Mouse (Mus musculus) spleen, postnatal 4 days (tissue): Measurements from ENCODE around the gene Ndufb4.
"Not testable (repeated sequence)": the region's sequence is repeated elsewhere in the genome, so short reads cannot be mapped to it uniquely, and the experiment has no call there.

Experiments
- DNase-seq, 2 experiments: peaks; one replicate each; pipeline ENCODE4 v3.0.0; 2022; ENCODE audit warnings: low spot score in 2 of 2

Ndufb4 gene

DNA sequence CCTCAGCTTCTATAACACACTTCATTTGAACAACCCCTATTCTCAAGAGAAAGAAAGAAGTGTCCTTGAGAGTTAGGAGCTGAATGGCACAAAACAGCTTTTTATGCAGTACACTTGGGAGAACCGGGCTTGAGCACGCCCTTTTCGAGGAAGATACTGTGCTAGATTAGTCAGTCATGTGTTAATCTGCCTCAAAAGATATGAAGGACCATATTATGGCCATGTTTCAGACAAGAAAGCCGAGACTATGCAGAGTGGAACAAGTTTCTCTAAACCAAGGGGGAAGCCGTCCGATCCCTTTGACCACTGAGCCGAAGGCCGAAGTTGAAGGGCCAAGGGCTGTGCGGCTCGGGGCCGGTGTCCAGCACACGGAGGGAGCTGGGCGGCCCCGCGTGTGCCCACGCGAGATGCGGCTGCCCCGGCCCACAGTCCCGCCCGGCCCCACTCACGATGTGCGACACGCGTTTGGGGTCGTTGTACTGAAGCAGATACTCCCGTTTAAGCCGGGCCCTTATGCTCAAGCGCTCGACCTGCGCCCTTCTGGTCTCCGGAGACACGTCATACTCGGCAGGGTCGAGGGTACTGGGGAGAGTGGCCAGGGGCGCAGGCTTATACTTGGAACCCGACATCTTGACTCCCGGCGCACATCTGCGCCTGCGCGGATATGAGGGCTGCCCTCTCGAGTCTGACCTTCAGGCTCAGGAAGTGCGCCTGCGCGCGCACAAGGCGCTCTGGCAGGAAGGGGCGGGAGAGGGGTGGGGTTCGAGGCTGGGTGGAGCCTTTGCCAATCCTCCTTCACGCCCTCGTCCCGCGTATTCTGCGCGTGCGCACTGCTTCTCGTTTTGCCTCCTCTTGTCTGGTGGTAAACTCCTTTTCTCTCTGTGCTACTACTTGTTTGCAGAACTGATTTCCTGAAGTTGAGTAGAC is at the start of gene Ndufb4:
TSS of gene Ndufb4 (minus strand) at position 723 of the 927 bp plus-strand sequence.
- peak; percentile 95 to 97 for DNase-seq

DNA sequence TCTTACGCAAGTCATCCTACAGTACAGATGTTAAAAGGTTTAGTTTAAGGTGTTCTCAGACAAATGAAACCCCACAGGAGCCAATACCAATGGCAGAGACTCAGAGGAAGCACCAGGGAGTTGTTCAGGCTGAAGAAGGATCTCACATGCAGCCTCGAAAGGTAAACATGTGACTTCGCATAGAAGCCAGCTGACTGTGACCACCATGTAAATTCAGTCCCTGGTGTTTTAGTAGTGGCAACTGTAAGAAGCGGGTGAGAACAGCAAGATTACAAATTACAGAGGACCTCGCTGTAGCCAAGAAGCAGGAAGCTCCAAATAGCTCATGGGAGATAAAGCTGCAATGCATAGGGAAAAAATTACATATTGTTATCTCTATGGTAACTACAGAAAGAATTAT is 49.6 kb upstream of the Ndufb4 start:
- no peak for DNase-seq

DNA sequence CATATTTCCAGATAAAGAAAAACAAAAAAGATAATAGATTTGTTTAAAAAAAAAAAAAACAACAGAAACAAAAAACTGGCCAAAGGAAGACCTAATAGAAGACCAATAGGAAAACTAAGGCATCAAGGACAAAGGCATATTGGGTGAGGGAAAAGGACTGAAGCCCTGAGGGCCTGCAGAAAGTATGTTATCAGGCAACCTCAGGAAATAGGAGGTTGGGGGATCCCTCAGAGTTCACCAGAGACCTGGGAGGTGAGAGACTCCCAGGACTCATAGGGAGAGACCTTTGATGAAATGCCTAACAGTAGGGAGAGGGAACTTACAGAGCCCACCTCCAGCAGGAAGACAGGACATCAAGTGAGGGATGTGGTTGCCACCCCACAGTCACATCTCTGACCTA is 45.8 kb upstream of the Ndufb4 start:
- DNase-seq = not testable (repeated sequence)

DNA sequence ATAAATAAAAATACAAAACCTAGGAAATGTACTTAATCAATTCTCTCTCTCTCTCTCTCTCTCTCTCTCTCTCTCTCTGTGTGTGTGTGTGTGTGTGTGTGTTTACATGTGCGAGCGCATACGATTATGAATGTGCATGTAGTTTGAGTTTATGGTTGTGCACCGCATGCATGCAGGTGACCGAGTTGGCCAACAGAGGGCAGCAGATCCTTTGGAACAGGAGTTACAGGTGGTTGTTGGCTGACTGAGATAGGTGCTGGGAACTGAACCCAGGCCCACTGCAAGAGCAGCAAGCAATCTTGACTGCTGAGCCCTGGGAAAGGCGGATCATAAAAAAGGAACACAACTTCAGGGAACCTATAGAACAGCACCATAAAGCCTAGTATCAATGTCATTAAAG is 44.5 kb upstream of the Ndufb4 start:
- no peak for DNase-seq

DNA sequence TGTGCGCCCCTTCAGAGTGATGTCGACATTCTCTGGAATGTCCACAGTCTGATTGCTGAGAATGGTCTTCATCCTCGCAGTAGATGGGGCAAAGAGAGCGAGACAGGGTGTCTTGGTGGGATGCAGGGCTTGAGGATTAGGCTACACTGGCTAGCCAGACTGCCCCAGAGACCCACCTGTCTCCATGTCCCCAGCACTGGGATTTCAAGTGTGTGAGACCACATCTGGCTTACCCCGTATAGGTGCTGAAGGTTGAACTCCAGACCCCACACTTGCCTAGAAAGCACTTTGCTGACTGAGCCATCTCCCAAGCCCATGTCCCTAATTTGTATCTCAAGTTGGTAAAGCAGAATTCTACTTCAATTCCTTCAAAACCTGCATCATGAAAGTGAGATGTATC is 43.0 kb upstream of the Ndufb4 start:
- DNase-seq = no peak

DNA sequence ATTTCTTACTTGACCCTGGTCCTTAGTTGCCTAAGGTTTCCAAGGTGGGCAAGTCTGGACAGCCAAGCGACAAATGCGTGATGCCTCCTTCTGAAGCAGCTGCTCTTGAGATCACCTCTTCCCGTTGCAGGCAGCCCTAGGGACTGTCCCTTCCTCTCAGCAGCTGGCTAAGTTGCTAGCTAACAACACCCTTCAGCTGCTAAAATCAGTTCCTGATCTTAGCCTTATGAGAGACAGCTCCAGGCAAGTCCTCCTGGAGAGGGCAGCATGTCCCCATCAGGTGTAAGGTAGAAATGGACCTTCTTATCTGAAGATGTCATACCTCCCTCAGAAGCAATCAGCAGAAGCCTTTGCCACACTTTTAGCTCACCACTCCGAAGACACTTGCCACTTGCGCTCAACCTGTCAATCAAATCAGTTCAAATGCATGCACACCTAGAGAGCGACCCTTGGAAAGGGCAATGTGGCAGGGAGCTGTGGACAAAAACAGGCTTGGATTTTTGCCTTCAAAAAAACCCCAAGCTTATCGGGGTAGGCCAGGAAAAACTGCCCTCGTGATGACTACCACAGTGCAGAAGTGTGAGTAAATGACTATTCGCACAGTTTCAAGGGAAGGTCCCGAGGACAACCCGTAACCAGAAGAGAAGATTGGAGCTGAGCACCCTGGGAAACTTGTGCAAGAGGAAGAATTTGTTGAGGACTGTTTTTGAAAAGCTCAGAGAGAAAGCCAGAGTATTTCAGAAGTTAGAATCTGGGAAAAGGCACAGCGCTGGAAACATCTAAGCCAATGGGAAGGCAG is 36.9 kb upstream of the Ndufb4 start:
- DNase-seq = no peak

DNA sequence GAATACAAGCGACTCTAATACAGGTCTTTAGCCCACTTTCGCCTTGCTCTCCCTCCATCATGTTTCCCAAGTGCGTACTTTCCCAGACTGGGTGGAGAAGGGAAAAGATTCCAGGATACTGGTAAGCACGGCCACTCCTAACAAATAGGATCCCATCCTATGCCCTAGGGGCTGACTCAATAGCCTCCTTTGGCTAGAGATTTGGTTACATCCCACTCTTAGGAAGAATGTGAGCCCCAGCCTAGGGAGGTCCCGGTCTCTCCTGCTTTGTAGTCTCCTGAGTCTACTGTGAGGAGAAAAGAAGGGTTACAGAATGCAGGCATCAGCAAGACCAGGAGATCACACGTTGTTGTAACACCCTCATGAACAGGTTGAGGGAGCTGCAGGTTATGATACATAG is 36.2 kb upstream of the Ndufb4 start:
- no peak for DNase-seq

DNA sequence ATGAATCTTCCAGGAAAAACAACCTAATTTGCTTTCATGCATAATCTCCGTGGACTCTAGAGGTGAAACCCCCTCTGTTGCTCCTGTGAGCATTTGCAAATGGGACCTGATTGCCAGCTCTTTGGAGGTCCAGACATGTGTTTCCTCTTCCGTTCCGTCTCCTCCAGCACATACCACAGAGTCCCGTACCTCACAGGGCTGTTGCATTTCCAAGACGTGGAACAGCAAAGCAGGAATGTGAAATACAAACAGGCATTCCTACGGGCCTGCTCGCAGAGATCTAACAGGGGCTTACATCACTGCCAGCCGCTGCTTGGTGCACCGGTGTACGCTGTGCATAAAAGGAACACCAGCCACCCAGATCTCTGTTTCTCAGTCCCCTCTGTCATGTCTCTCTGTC is 35.7 kb upstream of the Ndufb4 start:
- DNase-seq = no peak

DNA sequence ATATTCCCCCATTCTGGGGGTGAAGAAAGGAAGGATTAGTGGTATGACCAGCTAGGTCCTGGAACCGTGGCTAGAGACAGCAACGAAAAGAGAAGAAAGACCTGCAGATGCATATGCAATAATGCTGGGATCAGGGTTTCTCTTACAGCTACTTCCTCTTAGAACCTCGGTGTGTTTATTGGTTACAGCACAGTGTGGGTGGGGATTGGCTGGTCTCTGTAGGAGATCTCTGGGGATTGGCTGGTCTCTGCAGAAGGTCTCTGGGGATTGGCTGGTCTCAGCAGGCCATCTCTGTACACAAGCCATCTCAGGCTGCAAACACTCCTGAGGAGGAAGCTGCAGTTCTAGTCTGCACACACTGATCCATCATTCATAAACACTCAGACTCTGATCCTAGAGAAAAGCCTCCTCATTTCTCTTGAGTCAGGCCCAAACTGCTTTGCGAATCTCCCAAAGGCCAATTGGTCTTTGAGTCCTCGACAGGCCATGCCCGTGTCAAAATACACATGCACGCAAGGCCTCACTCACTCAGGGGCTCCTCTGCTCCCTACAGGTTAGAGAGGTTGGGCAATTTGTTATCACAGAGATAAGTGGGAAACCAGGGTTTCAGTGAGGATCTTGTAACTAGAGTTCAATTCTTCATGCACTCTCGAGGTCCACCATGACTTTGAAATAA is 35.1 kb upstream of the Ndufb4 start:
- peak in 1 of 2 experiments; percentile 44 for DNase-seq

DNA sequence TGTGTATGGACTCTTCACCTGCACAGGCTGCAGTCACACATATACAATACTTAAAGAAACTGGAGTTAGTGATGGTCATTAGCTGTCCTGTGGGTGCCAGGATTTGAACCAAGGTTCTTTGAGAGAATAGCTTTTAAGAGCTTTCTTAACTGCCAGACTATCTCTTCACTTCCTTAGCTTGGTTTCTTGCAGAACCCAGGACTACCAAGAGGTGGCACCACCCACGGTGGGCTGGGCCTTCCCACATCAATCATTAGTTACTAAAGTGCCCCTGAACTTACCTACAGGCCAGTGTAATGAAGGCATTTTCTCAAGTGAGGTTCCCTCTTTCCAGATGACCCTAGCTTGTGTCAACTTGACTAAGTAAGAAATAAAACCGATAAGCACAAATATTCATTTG is 33.9 kb upstream of the Ndufb4 start:
- DNase-seq = peak in 1 of 2 experiments; percentile 35

DNA sequence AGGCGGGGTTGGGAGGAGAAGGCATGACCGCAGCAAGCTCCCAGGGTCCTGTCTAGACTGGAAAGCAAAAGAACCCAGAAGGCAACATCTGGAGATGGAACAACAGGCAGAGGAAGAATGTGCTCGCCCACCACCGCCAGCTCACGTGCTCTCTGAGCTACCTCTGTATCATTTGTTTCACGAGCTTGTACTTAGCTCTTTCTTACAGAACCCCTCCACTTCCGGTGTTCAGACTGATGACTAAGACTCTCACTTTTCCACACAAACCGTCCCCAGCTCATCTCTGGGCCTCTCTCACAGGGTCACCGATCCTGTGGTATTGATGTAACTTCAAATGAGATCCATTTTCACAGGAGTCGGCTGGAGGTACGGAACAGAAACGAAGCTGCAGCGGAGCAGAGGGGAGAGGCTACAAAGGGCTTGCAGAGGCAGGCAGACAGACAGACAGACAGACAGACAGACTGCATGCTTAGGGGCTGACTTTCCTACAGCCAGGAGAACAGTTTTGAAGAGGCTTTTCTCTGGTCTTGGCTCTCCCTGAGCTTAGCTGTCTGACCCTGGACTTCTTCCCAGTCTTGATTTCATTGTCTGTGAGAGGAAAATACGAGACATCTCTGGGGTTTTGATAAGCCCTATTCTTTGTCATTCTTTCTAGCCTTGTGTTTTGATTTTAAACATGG is 33.2 kb upstream of the Ndufb4 start:
- DNase-seq = no peak

DNA sequence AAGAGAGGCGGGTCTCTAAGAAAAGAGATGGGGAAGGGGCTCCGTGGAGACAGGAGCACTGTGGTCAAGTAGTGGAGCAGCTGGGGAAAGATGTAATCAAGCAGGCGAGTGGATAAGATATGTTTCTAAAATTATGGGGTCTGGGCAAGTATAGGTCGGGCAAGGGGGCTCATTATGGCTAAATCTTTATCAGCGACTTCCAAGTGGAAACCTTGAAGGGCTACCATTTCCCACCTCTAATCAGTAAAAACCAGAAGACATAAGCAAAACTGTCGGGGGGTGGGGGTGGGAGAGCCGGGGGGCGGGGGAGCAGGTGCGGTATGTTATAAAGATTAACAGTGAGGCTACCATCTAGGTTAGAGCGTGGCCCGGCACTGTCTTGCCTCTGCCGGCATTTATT is 32.6 kb upstream of the Ndufb4 start:
- DNase-seq = no peak

DNA sequence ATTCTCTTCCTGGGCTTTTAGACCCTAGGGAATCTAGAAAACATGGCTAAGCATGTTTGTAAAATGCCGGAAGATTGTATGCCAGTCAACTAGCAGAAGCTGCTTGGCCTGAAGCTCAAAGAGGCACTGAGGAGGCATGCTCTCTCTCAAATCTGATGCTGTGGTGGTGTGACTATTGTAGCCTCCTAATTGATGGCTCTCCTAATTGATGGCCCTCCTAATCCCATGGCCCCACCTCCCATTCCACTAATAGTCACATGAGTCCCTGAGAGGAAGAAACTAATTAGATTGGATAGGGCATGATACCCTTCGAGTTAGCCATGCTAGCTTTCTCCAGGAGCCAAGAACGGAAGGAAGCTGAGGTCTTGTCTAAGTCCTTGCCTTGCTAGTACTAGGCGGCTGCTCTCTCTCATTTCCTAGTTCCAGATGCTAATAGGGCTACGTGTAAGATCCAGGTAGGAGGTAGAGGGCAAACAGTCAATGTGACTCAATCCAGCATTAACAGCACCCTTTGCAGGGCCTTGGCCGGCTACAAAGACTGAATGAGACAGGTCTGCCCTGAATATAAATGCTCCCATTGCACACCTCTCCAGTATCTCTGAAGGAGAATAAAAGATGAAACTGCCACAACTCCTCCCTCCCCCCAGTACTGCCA is 31.8 kb upstream of the Ndufb4 start:
- no peak for DNase-seq

DNA sequence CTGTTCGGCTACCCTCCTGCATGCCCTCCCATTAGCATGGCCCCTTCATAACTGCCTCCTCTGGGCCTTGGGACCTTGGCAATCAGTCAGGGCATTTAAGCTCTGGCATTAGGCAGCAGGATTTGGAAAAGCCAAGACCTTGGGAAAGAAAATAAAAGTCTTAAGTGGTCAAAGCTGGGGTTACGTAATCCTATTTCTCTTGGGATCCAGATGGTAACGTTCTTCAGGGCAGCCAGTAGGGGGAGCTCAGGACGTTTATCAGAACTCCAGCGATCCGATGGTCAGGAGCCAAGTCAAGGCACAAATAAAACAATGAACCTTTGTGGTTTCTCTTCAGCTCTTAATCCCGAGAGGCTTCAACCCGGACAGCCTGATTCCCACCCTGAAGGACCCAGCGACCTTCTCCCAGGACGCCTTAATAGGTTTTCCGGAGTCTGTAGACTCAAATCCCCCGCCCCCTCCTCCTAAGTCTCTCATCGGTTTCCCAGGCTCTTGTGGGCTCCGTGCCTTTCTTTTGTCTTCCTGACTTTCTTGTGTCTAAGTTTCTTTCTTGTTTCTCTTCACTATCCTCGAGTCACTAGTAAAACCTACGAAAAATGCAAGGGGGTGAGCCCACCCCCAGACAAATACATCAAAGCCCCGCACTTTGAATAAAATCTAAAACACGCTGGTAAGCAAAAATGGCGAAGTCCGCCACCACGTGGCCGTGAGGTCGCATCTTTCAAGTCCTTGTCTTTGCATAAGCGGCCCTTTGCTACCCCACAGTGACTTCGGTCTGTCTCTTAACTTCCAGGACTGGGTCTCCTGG is 30.6 kb upstream of the Ndufb4 start:
- peak; percentile 67 to 87 for DNase-seq

DNA sequence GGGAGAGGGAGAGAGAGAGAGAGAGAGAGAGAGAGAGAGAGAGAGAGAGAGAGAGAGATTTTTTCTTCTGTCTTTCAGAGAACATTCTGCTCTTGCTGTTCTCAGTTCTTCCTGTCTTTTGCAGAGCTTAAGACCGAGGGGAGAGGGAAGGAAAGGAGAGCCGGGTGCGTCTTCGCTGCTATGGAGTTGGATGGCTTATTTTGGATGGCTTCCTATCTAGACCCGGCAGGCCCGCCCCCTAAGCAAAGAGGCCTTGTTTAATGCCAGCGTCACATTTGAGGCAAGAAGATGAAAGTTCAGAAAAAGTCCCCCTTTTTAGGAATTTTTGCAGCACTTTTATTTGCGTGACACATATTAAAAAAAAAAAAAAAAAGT is 30.0 kb upstream of the Ndufb4 start:
- no peak for DNase-seq

DNA sequence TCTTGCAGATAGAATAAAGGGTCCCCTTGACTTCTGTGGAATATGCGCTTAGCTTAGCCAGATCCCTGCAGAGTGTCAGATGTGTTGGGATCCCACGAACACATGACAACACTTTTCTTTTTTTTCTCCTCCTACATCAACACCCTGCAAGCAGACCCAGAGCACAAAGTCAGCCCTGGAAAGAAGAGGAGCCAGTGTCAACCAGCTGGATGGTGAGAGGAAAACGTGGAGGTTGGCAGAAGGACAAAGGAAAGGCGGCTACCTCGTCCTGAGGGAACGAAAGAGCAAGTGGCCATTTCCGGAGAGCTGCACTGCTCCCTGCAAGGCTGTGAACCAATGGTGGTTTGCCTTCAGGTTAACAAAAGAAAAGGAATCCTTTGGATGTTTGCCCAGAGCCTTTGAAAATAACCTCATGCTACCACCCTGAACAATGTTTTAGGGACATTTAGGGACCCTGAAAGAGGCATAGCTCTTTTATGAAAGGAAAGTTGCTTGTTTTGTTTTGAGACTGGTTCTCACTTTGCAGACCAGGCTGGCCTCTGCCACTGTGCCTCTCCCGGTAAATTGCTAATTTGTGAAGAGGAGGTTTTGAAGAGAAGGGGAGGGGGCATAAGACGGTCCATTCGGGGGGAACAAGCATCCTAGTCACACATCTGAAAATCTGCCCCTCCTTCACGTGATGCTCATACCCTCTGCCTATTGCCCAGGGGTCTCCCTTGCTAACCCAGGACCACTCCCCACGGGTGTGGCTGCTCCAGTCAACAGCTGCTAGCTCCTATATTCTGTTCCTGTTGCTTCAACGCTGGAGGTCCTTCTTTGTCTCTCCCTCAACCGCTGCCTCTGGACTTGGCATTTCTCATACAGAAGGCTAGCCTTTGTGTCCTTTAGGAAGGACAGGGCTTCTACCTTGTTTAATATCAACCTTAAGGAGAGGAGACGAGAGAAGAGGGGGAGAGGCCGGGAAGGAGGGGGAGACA is 29.2 kb upstream of the Ndufb4 start:
- DNase-seq = no peak

DNA sequence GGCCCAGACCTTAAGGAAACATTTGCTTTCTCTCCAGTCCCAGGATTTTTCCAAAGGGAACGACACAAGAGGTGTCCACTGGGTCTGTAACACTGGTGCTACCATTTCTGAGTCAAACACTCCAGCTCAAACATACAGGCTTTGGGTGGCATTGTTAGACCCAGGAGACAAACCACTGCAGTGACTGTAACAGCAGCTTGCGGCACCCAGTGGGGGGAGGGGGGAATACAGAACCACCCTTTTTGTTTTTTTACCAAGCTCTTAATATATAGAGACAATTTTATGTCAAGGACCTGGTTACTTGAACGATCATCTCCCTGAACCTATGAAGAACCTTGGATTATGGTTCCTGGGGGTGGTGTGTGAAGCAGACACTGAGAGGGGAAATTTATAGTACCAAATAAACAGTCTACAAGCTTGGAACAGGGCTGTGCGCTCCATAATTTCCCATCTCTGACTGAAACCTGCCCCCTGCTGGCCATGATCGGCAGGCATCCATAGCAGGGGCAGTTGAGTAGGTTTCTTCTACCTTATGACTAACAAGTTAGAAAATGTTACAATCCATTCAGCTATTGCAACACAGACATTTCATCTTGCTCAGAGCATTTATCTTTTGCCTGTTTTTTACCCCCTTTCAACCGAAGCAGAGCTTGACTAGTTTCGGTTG is 28.2 kb upstream of the Ndufb4 start:
- DNase-seq = peak; percentile 63 to 82

DNA sequence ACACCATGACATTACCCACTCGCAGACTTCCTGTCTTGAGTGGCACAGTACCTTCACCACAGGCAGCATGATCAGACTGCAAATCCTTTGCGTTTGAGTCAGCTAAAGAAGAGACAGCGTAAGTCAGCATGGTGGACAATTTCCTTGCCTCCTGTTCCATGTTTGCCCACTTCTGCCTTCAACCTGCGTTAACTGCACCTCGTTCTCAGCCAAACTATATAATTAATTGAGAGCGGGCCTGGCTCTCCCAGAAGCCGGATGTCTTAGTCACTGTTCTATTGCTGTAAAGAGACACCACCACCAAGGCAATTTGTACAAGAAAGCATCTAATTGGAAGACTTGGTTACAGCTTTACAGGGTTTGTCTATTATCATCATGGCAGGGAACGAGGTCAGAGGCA is 26.6 kb upstream of the Ndufb4 start:
- no peak for DNase-seq

DNA sequence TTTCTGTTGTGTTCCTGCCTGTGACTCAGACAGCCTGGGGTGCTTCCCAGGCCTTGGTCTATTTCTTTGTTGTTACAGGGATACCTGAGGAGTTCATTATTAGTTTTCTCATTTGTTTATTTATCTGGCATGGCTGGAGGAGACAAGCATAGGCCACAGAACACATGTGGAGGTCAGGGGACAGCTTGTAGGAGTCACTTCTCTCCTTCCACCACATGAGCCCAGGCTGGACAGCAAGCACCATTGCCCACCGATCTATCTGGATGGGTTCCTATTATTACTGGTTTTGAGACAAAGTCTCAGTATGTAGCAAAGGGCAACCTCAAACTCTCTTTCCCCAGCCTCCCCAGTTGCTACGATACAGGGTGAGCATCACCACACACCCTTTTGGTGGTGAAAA is 26.0 kb upstream of the Ndufb4 start:
- DNase-seq = no peak
